Comparison of ENCODE assay signal across 1 mouse cellular context in the genomic region with DNA sequence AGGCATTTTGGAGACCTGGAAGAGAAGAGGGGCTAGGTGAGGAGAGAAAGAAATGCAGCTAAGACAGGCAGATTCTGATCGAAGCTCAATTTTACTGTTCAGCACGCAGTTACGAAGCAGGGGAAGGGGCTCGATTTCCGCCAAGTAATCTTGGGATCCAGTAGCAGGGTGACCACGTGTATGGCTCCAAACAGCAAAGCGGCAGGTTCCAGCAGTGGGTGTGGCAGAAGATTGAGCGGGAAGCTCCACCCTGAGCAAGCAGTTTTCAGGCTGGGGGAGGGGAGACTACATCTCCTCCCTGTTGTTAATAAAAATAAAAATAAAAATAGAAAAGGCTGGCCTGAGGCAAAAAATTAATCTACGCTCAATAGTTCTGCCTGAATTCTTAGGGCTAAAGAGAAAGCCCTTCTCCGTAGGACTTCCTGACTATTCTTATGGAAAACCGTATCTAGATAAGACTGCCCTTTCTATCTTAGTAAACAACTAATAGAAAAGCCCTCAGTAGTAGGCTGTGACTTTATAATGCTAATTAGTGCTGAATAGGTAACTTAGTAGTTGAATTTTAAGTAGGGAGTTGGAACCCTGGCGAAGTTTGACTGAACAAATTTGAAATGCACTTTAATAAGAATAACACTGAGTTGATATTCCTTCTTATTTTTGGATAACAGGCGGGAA.
TF ChIP-seq lines count a peak whose summit lies in the region.

No protein-coding gene starts in this region.

TF ChIP-seq in CH12.LX, 34 proteins besides CTCF, POLR2A, EP300 and RAD21 (continued from another document):
- TF ChIP-seq ELF1 (IDR thresholded peaks at IDR 0.05; ENCODE audit: low read depth, low read length) = no peak
- no peak for TF ChIP-seq NELFE (IDR thresholded peaks at IDR 0.05; ENCODE audit: low read depth, low read length)
- TF ChIP-seq KAT2A (IDR thresholded peaks at IDR 0.05; ENCODE audit: insufficient replicate concordance, low read length) = no peak
- no peak for TF ChIP-seq TCF12 (IDR thresholded peaks at IDR 0.05; ENCODE audit: low read depth, low read length)
